Mouse (Mus musculus) liver, postnatal 0 days (tissue): ENCODE measurements around the gene Paqr4.

Source experiments
- CTCF ChIP-seq: sonication (generic); IDR thresholded peaks from 2 replicates; pipeline ENCODE4 v1.5.1; 2016; ENCODE audit warnings: antibody characterized with exemption, low read depth
- EP300 ChIP-seq: IDR thresholded peaks from 2 replicates; pipeline ENCODE4 v1.6.1; 2016; ENCODE audit warnings: antibody characterized with exemption, low read depth, mild to moderate bottlenecking

DNA sequence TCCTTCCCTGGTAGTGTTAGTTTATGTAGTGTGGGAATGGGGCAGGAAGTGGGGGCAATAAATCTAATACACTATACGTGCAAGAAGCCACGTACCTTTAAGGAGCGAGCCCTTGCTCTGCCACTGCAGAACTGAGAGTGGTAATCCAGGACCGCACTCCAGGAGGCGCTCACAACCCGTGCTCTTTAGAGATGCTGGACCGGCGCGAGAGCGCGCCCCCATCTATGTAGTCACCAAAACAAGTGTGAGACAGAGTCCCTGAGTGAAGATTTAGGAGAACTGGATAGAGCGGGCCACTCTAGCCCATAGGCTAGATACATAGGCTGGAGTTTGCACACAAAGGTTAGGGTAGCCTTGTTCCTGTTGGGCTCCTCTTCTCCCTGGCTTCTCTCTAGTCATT lies 33.4 kb upstream of the Paqr4 start:
- TF ChIP-seq CTCF (peak; percentile 89), EP300 (no peak)
